In the genomic region with DNA sequence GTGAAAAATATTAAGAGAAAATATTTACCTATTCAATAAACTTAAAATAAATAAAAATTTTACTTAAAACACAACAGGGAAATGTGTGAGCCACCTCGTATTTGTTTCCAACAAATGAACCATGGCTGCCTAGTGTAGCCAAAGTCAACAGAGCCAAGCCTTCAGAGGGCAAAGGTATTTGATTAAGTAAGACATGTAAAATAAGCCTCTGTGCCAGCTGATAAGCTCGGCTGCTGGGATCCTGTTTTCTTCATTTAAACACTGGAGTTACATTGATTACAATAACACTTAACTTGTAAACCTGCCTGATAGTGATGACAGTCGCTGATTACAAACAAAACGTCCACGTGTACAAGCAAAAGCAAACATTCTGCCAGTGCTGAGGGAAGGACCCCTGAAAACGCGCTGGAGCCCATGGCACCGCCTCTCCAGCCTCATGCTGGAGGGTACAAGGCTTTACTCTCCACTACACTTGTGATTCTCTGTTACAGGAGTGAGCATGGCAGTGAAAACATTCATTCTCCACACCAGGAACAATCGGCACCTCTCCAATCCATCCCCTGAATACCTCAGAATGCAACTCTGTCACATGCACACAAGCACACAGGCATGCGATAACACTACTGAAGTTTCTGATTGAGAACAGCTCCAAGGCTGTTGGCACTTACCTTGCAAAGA, we compare ENCODE assay signal across 11 mouse cellular contexts.
DNase-seq lines count a peak whose midpoint lies in the region; ATAC-seq and TF ChIP-seq lines count a peak whose summit lies in the region.
"Had no signal": no experiment of that assay in that cellular context is flagged by ENCODE, and none has a peak within 500 bp of the region (broad histone marks: within the 10 kb centered on the region; RNA-seq: fewer than 3 reads in every experiment).

No protein-coding gene starts in this region.

- H3K36me3 ChIP-seq in liver, adult 2 months (ENCODE audit: control insufficient read depth, insufficient read depth, low read length), result no peaks in the 10 kb centered on the region
- no peaks in the 10 kb centered on the region for H3K36me3 ChIP-seq in intestine, embryonic 16.5 days (ENCODE audit: control insufficient read depth, insufficient read depth, low read length)
- H3K36me3 ChIP-seq in liver, embryonic 15.5 days (replicated peaks), result no peaks in the 10 kb centered on the region
- H3K36me3 ChIP-seq in stomach, postnatal 0 days (ENCODE audit: control insufficient read depth, insufficient read depth, low read length), result no peaks in the 10 kb centered on the region

- H3K9me3 ChIP-seq in intestine, embryonic 16.5 days (ENCODE audit: control insufficient read depth, low read length), result no peaks in the 10 kb centered on the region
- H3K9me3 ChIP-seq in liver, embryonic 15.5 days (replicated peaks), result no peaks in the 10 kb centered on the region
- no peaks in the 10 kb centered on the region for H3K9me3 ChIP-seq in stomach, postnatal 0 days (ENCODE audit: control insufficient read depth, low read length)

- no peak for TF ChIP-seq CTCF in liver, adult 2 months (IDR thresholded peaks at IDR 0.05; ENCODE audit: low read depth, low read length)
- TF ChIP-seq CTCF in stomach, postnatal 0 days (IDR thresholded peaks at IDR 0.05; ENCODE audit: low read depth), result no peak

- ATAC-seq in intestine, embryonic 16.5 days, result peak; percentile 93
- peak; percentile 31 for ATAC-seq in liver, embryonic 15.5 days (ENCODE audit: insufficient read depth)
- peak; percentile 89 for ATAC-seq in stomach, postnatal 0 days (ENCODE audit: low FRiP score, low TSS enrichment)
- ATAC-seq in cerebellum, adult (ENCODE audit: insufficient number of reproducible peaks, low FRiP score, low TSS enrichment), result no peak

- H3K4me1 ChIP-seq in liver, adult 2 months (ENCODE audit: control insufficient read depth, insufficient read depth, low read length), result peaks cover 4% of the 10 kb centered on the region; the same call in 1 of the 2 replicates
- no peaks in the 10 kb centered on the region for H3K4me1 ChIP-seq in intestine, embryonic 16.5 days (ENCODE audit: control insufficient read depth, insufficient read depth, low read length)
- no peaks in the 10 kb centered on the region for H3K4me1 ChIP-seq in liver, embryonic 15.5 days (replicated peaks)
- no peaks in the 10 kb centered on the region for H3K4me1 ChIP-seq in stomach, postnatal 0 days (replicated peaks; ENCODE audit: control insufficient read depth, insufficient read depth)

- peak overlapping the region; percentile 62 for H3K4me3 ChIP-seq in liver, adult 2 months (ENCODE audit: insufficient read depth, low read depth, low read length)
- peak overlapping the region; percentile 44 for H3K4me3 ChIP-seq in intestine, embryonic 16.5 days (ENCODE audit: low read length)
- H3K4me3 ChIP-seq in liver, embryonic 15.5 days (replicated peaks), result peak overlapping the region; percentile 32
- H3K4me3 ChIP-seq in stomach, postnatal 0 days (ENCODE audit: low read depth, low read length), result peak overlapping the region; percentile 21

- no peak for TF ChIP-seq POLR2A in liver, adult 2 months (IDR thresholded peaks at IDR 0.05; ENCODE audit: extremely low read depth, insufficient read depth, low read length)

- WGBS in liver, adult 2 months, result 12% methylated on average over 10 of the region's 10 CpGs
- 34% methylated on average over 10 of the region's 10 CpGs for WGBS in intestine, embryonic 16.5 days
- WGBS in liver, embryonic 15.5 days (ENCODE audit: insufficient replicate concordance), result 42% methylated on average over 10 of the region's 10 CpGs
- WGBS in stomach, postnatal 0 days, result 23% methylated on average over 10 of the region's 10 CpGs

- no peak for TF ChIP-seq EP300 in stomach, postnatal 0 days (optimal IDR thresholded peaks at IDR 0.05)

- H3K4me2 ChIP-seq in intestine, embryonic 16.5 days (ENCODE audit: low read depth, low read length), result peak overlapping the region; percentile 42
- peak overlapping the region; percentile 43 for H3K4me2 ChIP-seq in liver, embryonic 15.5 days
- peak overlapping the region; percentile 32 for H3K4me2 ChIP-seq in stomach, postnatal 0 days (replicated peaks; ENCODE audit: low read depth)

- H3K27me3 ChIP-seq in liver, adult 2 months (ENCODE audit: control insufficient read depth, insufficient read depth, low read length), result no peaks in the 10 kb centered on the region
- H3K27me3 ChIP-seq in intestine, embryonic 16.5 days (replicated peaks; ENCODE audit: control insufficient read depth, insufficient read depth, low read length), result no peaks in the 10 kb centered on the region
- no peaks in the 10 kb centered on the region for H3K27me3 ChIP-seq in liver, embryonic 15.5 days
- no peaks in the 10 kb centered on the region for H3K27me3 ChIP-seq in stomach, postnatal 0 days (ENCODE audit: control insufficient read depth, insufficient read depth, low read length)

- DNase-seq in liver, adult 2 months (ENCODE audit: extremely low read depth, low read depth, low spot score), result peak; percentile 99
- DNase-seq in liver, result no peak
- peak; percentile 62 for DNase-seq in stomach, postnatal 0 days (ENCODE audit: low spot score)
- no peak for DNase-seq in frontal cortex, postnatal 36 days (ENCODE audit: low spot score in 2 of 2)
- DNase-seq in layer of hippocampus, adult 18-20 months (ENCODE audit: low spot score in 2 of 2), result no peak
- DNase-seq: cerebellum, adult 18-20 months; gastrocnemius, postnatal 14 days; layer of hippocampus, postnatal 36 days had no signal

- H3K9ac ChIP-seq in liver, adult 2 months (ENCODE audit: low read depth, low read length), result peak overlapping the region; percentile 62
- peak overlapping the region; percentile 34; the same call in 1 of the 2 replicates for H3K9ac ChIP-seq in intestine, embryonic 16.5 days (ENCODE audit: low read depth, low read length)
- H3K9ac ChIP-seq in liver, embryonic 15.5 days, result no peak overlapping the region
- peak overlapping the region; percentile 0; the same call in 1 of the 2 replicates for H3K9ac ChIP-seq in stomach, postnatal 0 days (ENCODE audit: low read length)

- peak overlapping the region; percentile 96 for H3K27ac ChIP-seq in liver, adult 2 months (replicated peaks; ENCODE audit: insufficient read depth, low read depth, low read length)
- peak overlapping the region; percentile 78 for H3K27ac ChIP-seq in intestine, embryonic 16.5 days (ENCODE audit: low read length)
- peak overlapping the region; percentile 14; the same call in 1 of the 2 replicates for H3K27ac ChIP-seq in liver, embryonic 15.5 days (replicated peaks)
- H3K27ac ChIP-seq in stomach, postnatal 0 days (replicated peaks), result peak overlapping the region; percentile 79

- no peaks in the 10 kb centered on the region; the same call in 1 of the 2 replicates for H3K79me2 ChIP-seq in liver, adult 2 months (ENCODE audit: control insufficient read depth, insufficient read depth, low read length)

Comparison
In these comparisons a context has a peak if more than half of its experiments do, and no peak if none do; other contexts are left out.
1. DNase-seq: peak in liver, adult 2 months (single experiment) and stomach, postnatal 0 days (single experiment); none in liver (single experiment), frontal cortex, postnatal 36 days (0 of 2) and layer of hippocampus, adult 18-20 months (0 of 2).
2. H3K27ac ChIP-seq: peak in every context shown above with its lines; median percentile 96 in liver, adult 2 months; 79 in stomach, postnatal 0 days; 78 in intestine, embryonic 16.5 days; 14 in liver, embryonic 15.5 days.
3. Peak in every context shown above with its lines, with median percentiles within 50 percentile points of each other: H3K4me3 ChIP-seq and H3K4me2 ChIP-seq.